Mouse (Mus musculus) lung, postnatal 0 days (tissue): ENCODE data around the gene Vipr1. TPM values are rescaled to one million over a fixed set of nuclear protein-coding genes. Genes with fewer than 3 reads are reported as not detected.

Experiments used
- ATAC-seq: fragments of 200-750 bp; cut with Nextera tagmentation; 2 replicates; pipeline ENCODE4 v1.8.0; 2017; ENCODE audit warnings: moderate library complexity
- DNase-seq: peaks from one replicate; pipeline ENCODE4 v3.0.0-alpha.2; 2016; ENCODE audit warnings: low spot score
- H3K27ac ChIP-seq: fragments of 300-500 bp; sonication (generic); 2 replicates; pipeline ENCODE4 v1.5.1; 2014; ENCODE audit warnings: antibody characterized with exemption, mild to moderate bottlenecking, low read length, mixed read lengths
- H3K27me3 ChIP-seq: fragments of 300-500 bp; sonication (generic); replicated peaks from 2 replicates; pipeline ENCODE4 v1.6.1; 2014; ENCODE audit warnings: low read length, mixed read lengths; ENCODE audit not compliant: insufficient read depth
- H3K36me3 ChIP-seq: fragments of 300-500 bp; sonication (generic); 2 replicates; pipeline ENCODE4 v1.6.1; 2014; ENCODE audit warnings: low read length, mixed read lengths; ENCODE audit not compliant: insufficient read depth
- H3K4me1 ChIP-seq: fragments of 300-500 bp; sonication (generic); 2 replicates; pipeline ENCODE4 v1.6.1; 2014; ENCODE audit warnings: antibody characterized with exemption, low read depth, low read length, mixed read lengths; ENCODE audit not compliant: insufficient read depth
- H3K4me2 ChIP-seq: fragments of 300-500 bp; sonication (generic); replicated peaks from 2 replicates; pipeline ENCODE4 v1.6.1; 2014; ENCODE audit warnings: low read depth, mild to moderate bottlenecking, low read length, moderate library complexity, mixed read lengths
- H3K4me3 ChIP-seq: fragments of 300-500 bp; sonication (generic); 2 replicates; pipeline ENCODE4 v1.5.1; 2014; ENCODE audit warnings: low read depth, low read length
- H3K9ac ChIP-seq: fragments of 300-500 bp; sonication (generic); replicated peaks from 2 replicates; pipeline ENCODE4 v1.6.1; 2014; ENCODE audit warnings: low read depth, mild to moderate bottlenecking
- H3K9me3 ChIP-seq: fragments of 300-500 bp; sonication (generic); 2 replicates; pipeline ENCODE4 v1.6.1; 2016; ENCODE audit warnings: low read length, mixed read lengths
- CTCF ChIP-seq: IDR thresholded peaks from 2 replicates; pipeline ENCODE4 v1.5.1; 2016; ENCODE audit warnings: antibody characterized with exemption, mild to moderate bottlenecking
- EP300 ChIP-seq: IDR thresholded peaks from 2 replicates; pipeline ENCODE4 v1.6.1; 2016; ENCODE audit warnings: antibody characterized with exemption, mild to moderate bottlenecking, control low read depth
- WGBS: fragments of 180-500 bp; shearing (Covaris S2); extraction: QIAGEN DNeasy Blood & Tissue Kit; methylation state at CpG from one replicate; pipeline ENCODE4 v1.1.7; 2014; 5-methylcytosine and 5-hydroxymethylcytosine counted together
- polyA plus RNA-seq: library from polyadenylated mRNA; unstranded; fragments of >200 nt; fragmentation: Nextera tagmentation; extraction: Ambion mirVana; gene quantifications from 2 replicates; pipeline ENCODE4 v1.2.1, GENCODE M21; 2015

Vipr1 gene
- polyA plus RNA-seq, 1 experiment from 2014 or later, result 0.20 TPM

DNA sequence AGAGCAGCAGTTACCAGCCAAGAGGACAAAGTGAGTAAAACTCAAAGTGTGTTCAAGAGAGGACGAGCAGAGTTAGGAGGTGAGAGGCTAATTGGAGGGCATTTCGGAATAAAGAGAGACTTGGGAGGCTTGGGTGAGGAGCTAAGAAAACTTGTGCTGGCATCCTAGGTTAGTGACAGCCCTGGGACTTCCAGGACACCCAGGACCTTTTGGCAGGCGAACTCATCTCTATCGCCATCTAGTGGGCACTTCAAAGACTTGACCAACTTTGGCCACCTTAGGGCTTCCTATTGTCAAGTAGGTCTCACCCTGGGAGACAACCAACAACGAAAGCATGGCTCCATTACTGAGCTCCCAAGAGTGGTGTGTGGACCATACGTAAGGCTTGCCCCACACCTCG is 28.8 kb downstream of the Vipr1 start:
- H3K4me2 ChIP-seq, result no peak overlapping the region
- H3K4me1 ChIP-seq, result peaks cover 7% of the 10 kb centered on the region
- H3K4me3 ChIP-seq, result no peak overlapping the region
- peaks cover 25% of the 10 kb centered on the region for H3K27me3 ChIP-seq
- ATAC-seq (peak; percentile 43), DNase-seq (peak; percentile 83)
- H3K9me3 ChIP-seq, result no peaks in the 10 kb centered on the region
- no peaks in the 10 kb centered on the region for H3K36me3 ChIP-seq
- no peak overlapping the region for H3K9ac ChIP-seq
- H3K27ac ChIP-seq, result no peak overlapping the region
- WGBS, result 22% methylated on average over 7 of the region's 7 CpGs
- TF ChIP-seq CTCF, result peak; percentile 82
- TF ChIP-seq EP300, result no peak

DNA sequence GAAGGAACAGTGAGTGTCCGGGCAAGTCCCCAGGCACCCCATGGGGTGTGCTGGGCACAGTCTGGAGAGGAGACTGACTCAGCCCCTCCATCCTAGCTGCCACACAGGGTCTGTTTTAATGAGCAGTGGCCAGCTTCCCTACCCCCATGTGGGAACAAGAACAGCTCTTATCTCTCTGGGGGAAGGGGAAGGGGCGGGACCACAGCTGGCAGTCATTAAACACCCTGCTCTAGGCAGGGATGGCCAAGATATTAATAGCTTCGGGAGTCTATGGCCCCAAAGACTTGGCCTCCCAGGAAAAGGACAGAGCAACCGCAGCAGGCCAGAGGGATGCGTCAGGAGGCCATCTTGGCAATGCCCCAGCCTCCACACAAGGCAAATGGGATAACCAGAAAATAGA is 29.8 kb downstream of the Vipr1 start:
- 40% methylated on average over 5 of the region's 5 CpGs for WGBS
- Histone ChIP-seq H3K4me3 (no peak overlapping the region), H3K4me1 (peaks cover 7% of the 10 kb centered on the region), H3K9me3 (no peaks in the 10 kb centered on the region), H3K9ac (no peak overlapping the region), H3K36me3 (no peaks in the 10 kb centered on the region), H3K27me3 (peaks cover 25% of the 10 kb centered on the region), H3K27ac (no peak overlapping the region), H3K4me2 (no peak overlapping the region)
- 0 out of 2 replicates have a peak, but pooled peaks have one; percentile 25 for ATAC-seq
- DNase-seq, result peak; percentile 56
- TF ChIP-seq EP300 (peak; percentile 33), CTCF (no peak)

DNA sequence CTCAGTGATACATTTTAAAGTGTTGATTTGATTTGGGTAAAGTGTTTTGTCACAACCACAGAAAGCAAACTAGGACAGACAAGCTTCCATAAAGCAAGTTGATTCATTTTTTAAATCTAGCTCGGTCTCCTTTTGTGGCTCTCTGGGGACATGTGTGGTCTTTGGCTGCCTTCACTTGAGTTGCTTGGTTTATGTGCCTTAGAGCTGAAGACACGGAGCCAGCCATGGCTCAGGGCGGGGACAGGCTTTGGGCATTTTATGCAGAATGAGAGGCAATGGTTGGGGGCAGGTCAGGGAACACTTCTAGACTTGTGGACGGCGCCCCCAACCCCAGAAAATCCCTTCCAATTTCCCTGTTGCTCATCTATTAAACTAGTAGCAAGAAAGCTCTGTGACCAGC is 31.2 kb downstream of the Vipr1 start:
- Histone ChIP-seq H3K9ac (no peak overlapping the region), H3K36me3 (no peaks in the 10 kb centered on the region), H3K27ac (no peak overlapping the region), H3K4me1 (peaks cover 14% of the 10 kb centered on the region), H3K9me3 (no peaks in the 10 kb centered on the region), H3K27me3 (peaks cover 16% of the 10 kb centered on the region), H3K4me3 (no peak overlapping the region), H3K4me2 (no peak overlapping the region)
- no peak for DNase-seq
- ATAC-seq, result no peak
- WGBS, result 87% methylated on average over 5 of the region's 5 CpGs
- TF ChIP-seq CTCF, result no peak
- no peak for TF ChIP-seq EP300

DNA sequence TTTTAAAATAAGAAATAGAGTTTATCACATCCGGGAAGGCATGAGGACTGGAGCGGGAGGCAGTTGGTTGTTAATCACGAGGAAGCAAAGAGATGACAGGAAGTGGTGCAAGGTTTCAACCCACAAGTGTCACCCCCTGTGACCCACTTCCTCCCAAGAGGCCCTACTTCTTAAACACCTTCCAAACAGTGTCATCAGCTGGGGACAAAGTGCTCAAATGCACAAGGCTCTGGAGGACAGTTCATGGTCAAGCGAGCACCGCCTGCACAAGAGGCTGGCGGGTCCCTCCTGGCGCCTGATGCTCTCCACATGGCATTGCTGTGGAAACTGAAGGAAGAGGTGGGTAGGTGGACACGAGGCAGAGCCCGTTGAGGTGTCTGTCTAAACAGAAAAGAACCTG is 32.5 kb downstream of the Vipr1 start:
- WGBS, result 73% methylated on average over 9 of the region's 9 CpGs
- no peak overlapping the region for H3K4me2 ChIP-seq
- no peak for TF ChIP-seq CTCF
- TF ChIP-seq EP300, result no peak
- H3K36me3 ChIP-seq, result no peaks in the 10 kb centered on the region
- no peak overlapping the region for H3K27ac ChIP-seq
- H3K9me3 ChIP-seq, result no peaks in the 10 kb centered on the region
- DNase-seq (peak; percentile 61), ATAC-seq (no peak)
- H3K27me3 ChIP-seq, result 0 out of 2 replicates have a peak, but pooled peaks cover 6% of the 10 kb centered on the region
- H3K9ac ChIP-seq, result no peak overlapping the region
- H3K4me3 ChIP-seq, result no peak overlapping the region
- H3K4me1 ChIP-seq, result peaks cover 11% of the 10 kb centered on the region

DNA sequence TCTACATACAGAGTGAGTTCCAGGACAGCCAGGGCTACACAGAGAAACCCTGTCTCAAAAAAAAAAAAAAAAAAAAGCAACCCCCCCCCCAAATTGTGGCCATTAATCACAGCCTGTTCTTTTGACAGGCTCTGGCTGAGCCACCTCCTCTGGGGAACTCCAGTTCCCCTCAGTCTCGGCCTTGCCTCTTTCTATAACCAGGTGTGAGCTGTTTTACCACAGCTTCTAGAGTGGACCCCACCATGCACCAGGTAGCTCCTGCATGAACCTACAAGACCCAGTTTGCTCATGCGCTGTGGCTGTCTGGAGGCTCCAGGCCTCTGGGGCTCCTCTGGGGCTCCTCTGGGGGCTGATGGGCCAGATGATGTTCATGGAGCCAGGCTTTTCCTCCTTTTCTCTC is 33.0 kb downstream of the Vipr1 start:
- TF ChIP-seq CTCF (no peak), EP300 (no peak)
- Histone ChIP-seq H3K27me3 (0 out of 2 replicates have a peak, but pooled peaks cover 4% of the 10 kb centered on the region), H3K9ac (no peak overlapping the region), H3K4me3 (no peak overlapping the region), H3K4me1 (peaks cover 11% of the 10 kb centered on the region), H3K36me3 (no peaks in the 10 kb centered on the region), H3K27ac (no peak overlapping the region), H3K9me3 (no peaks in the 10 kb centered on the region), H3K4me2 (no peak overlapping the region)
- no peak for DNase-seq
- 86% methylated on average over 2 of the region's 2 CpGs for WGBS
- no peak for ATAC-seq

DNA sequence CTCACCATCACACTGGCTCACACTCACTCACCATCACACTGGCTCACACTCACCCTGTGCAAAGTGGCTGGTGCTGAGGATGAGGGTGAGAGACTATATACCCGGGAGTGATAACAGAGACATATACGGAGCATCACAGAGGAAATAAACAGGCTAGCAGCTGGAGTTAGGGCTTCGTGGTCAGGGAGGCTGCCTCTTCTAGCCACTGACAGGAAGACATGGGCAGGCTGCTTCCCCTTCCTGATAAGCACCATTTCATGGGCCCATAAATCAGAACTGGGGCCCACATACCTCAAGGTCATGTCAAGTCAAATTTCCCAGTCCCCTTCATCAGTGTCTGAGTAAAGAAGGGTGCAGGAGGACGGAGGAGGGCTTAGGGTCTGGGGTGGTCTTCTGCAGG is 34.6 kb downstream of the Vipr1 start:
- Histone ChIP-seq H3K27me3 (no peaks in the 10 kb centered on the region), H3K4me2 (no peak overlapping the region), H3K9me3 (no peaks in the 10 kb centered on the region), H3K27ac (no peak overlapping the region), H3K9ac (no peak overlapping the region), H3K4me1 (peaks cover 7% of the 10 kb centered on the region; the same call in 1 of the 2 replicates), H3K36me3 (no peaks in the 10 kb centered on the region), H3K4me3 (no peak overlapping the region)
- ATAC-seq (peak; percentile 54), DNase-seq (peak; percentile 48)
- WGBS, result 34% methylated on average over 4 of the region's 4 CpGs
- TF ChIP-seq CTCF, result no peak
- no peak for TF ChIP-seq EP300

DNA sequence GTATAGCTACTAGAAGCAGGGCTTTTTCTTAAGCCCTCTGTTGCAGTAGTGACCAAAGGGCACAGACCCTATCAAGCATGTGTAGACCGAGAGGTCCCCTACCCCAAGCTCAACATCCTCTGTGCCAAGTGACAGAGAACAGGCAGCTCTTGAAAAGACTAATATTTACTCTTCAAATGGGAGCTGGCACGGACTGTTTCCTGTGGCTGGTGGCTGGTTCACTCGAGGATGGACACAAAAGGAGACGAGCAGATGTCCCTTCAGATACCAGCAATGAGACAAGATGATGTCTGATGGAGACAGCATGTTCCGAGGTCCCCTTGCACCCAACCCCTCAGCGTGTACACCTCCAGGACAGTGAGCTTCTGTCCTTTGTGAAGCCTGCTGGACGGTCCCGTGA is 35.0 kb downstream of the Vipr1 start:
- Histone ChIP-seq H3K27ac (no peak overlapping the region), H3K4me1 (peaks cover 7% of the 10 kb centered on the region; the same call in 1 of the 2 replicates), H3K4me2 (no peak overlapping the region), H3K9ac (no peak overlapping the region), H3K36me3 (no peaks in the 10 kb centered on the region), H3K4me3 (no peak overlapping the region), H3K27me3 (no peaks in the 10 kb centered on the region), H3K9me3 (no peaks in the 10 kb centered on the region)
- DNase-seq, result peak; percentile 69
- peak; percentile 94 for TF ChIP-seq EP300
- no peak for TF ChIP-seq CTCF
- WGBS, result 20% methylated on average over 8 of the region's 8 CpGs
- ATAC-seq, result peak; percentile 72
